Mouse (Mus musculus): ENCODE results near the gene Ina. TPM values are rescaled to one million over a fixed set of nuclear protein-coding genes. Genes with fewer than 3 reads are reported as not detected.

Gene Ina
- polyA plus RNA-seq, 1 experiment from 2014 or later, result 204 TPM

- H3K36me3 ChIP-seq (replicated peaks), result peaks cover 27% of the 10 kb centered on the region
These were observed 9.0 kb downstream of the Ina start for GRCm38 (mm10) chr19:47023546-47023945.

GRCm38 (mm10) chr19:47024954-47025353 lies 10.5 kb downstream of the Ina start:
- Histone ChIP-seq H3K4me2 (no peak overlapping the region), H3K36me3 (replicated peaks) (peaks cover 27% of the 10 kb centered on the region), H3K4me3 (replicated peaks) (no peak overlapping the region), H3K9ac (no peak overlapping the region), H3K27ac (no peak overlapping the region), H3K9me3 (no peaks in the 10 kb centered on the region), H3K4me1 (no peaks in the 10 kb centered on the region), H3K27me3 (no peaks in the 10 kb centered on the region)
- no peak for ATAC-seq (ENCODE audit: low FRiP score)
- 90% methylated on average over 10 of the region's 10 CpGs for WGBS

More at GRCm38 (mm10) chr19:47023546-47023945, 9.0 kb downstream of the Ina start:
- Histone ChIP-seq H3K4me2 (no peak overlapping the region), H3K4me3 (replicated peaks) (no peak overlapping the region), H3K27ac (no peak overlapping the region), H3K9ac (no peak overlapping the region), H3K9me3 (no peaks in the 10 kb centered on the region), H3K27me3 (no peaks in the 10 kb centered on the region), H3K4me1 (peaks cover 9% of the 10 kb centered on the region; the same call in 1 of the 2 replicates)
- WGBS, result 89% methylated on average over 13 of the region's 13 CpGs
- no peak for ATAC-seq (ENCODE audit: low FRiP score)

GRCm38 (mm10) chr19:47026513-47026912 lies 12.0 kb downstream of the Ina start:
- Histone ChIP-seq H3K36me3 (replicated peaks) (peaks cover 27% of the 10 kb centered on the region), H3K27ac (no peak overlapping the region), H3K27me3 (no peaks in the 10 kb centered on the region), H3K4me3 (replicated peaks) (no peak overlapping the region), H3K4me2 (no peak overlapping the region), H3K9ac (no peak overlapping the region), H3K4me1 (no peaks in the 10 kb centered on the region; the same call in 1 of the 2 replicates), H3K9me3 (no peaks in the 10 kb centered on the region)
- WGBS, result 89% methylated on average over 4 of the region's 4 CpGs
- no peak for ATAC-seq (ENCODE audit: low FRiP score)

GRCm38 (mm10) chr19:47029796-47030195 lies 15.3 kb downstream of the Ina start:
- Histone ChIP-seq H3K36me3 (replicated peaks) (peaks cover 24% of the 10 kb centered on the region), H3K27me3 (no peaks in the 10 kb centered on the region), H3K9ac (no peak overlapping the region), H3K4me3 (replicated peaks) (no peak overlapping the region), H3K9me3 (no peaks in the 10 kb centered on the region), H3K27ac (0 out of 2 replicates have a peak overlapping the region, but pooled peaks have one; percentile 0), H3K4me2 (no peak overlapping the region), H3K4me1 (no peaks in the 10 kb centered on the region; the same call in 1 of the 2 replicates)
- 73% methylated on average over 9 of the region's 9 CpGs for WGBS
- no peak for ATAC-seq (ENCODE audit: low FRiP score)

GRCm38 (mm10) chr19:47031770-47032169 lies 17.3 kb downstream of the Ina start:
- Histone ChIP-seq H3K27me3 (no peaks in the 10 kb centered on the region), H3K4me2 (no peak overlapping the region), H3K9me3 (no peaks in the 10 kb centered on the region), H3K4me1 (no peaks in the 10 kb centered on the region; the same call in 1 of the 2 replicates), H3K36me3 (replicated peaks) (peaks cover 34% of the 10 kb centered on the region), H3K27ac (no peak overlapping the region), H3K9ac (no peak overlapping the region), H3K4me3 (replicated peaks) (no peak overlapping the region)
- no peak for ATAC-seq (ENCODE audit: low FRiP score)
- 95% methylated on average over 6 of the region's 6 CpGs for WGBS

GRCm38 (mm10) chr19:47034916-47035315 lies 20.4 kb downstream of the Ina start:
- H3K27ac ChIP-seq, result no peak overlapping the region
- no peaks in the 10 kb centered on the region for H3K9me3 ChIP-seq
- H3K4me1 ChIP-seq, result no peaks in the 10 kb centered on the region; the same call in 1 of the 2 replicates
- H3K36me3 ChIP-seq (replicated peaks), result peaks cover 56% of the 10 kb centered on the region
- no peak overlapping the region for H3K4me2 ChIP-seq
- no peak for ATAC-seq (ENCODE audit: low FRiP score)
- 93% methylated on average over 4 of the region's 4 CpGs for WGBS
- no peak overlapping the region for H3K4me3 ChIP-seq (replicated peaks)
- H3K9ac ChIP-seq, result no peak overlapping the region
- H3K27me3 ChIP-seq, result no peaks in the 10 kb centered on the region

GRCm38 (mm10) chr19:47036596-47036995 lies 22.1 kb downstream of the Ina start:
- no peaks in the 10 kb centered on the region for H3K4me1 ChIP-seq
- H3K27me3 ChIP-seq, result no peaks in the 10 kb centered on the region
- no peak overlapping the region for H3K27ac ChIP-seq
- no peaks in the 10 kb centered on the region for H3K9me3 ChIP-seq
- H3K4me3 ChIP-seq (replicated peaks), result no peak overlapping the region
- no peak overlapping the region for H3K4me2 ChIP-seq
- 91% methylated on average over 3 of the region's 3 CpGs for WGBS
- ATAC-seq (ENCODE audit: low FRiP score), result no peak
- H3K36me3 ChIP-seq (replicated peaks), result peaks cover 68% of the 10 kb centered on the region
- H3K9ac ChIP-seq, result no peak overlapping the region

GRCm38 (mm10) chr19:47040720-47041473 lies 26.4 kb downstream of the Ina start:
- Histone ChIP-seq H3K36me3 (replicated peaks) (peaks cover 54% of the 10 kb centered on the region), H3K4me3 (replicated peaks) (no peak overlapping the region), H3K9me3 (no peaks in the 10 kb centered on the region), H3K4me2 (no peak overlapping the region), H3K4me1 (no peaks in the 10 kb centered on the region), H3K27me3 (no peaks in the 10 kb centered on the region), H3K9ac (no peak overlapping the region), H3K27ac (no peak overlapping the region)
- WGBS, result 92% methylated on average over 3 of the region's 3 CpGs
- no peak for ATAC-seq (ENCODE audit: low FRiP score)

GRCm38 (mm10) chr19:47043608-47044007 lies 29.1 kb downstream of the Ina start:
- H3K9ac ChIP-seq, result no peak overlapping the region
- ATAC-seq (ENCODE audit: low FRiP score), result no peak
- H3K27me3 ChIP-seq, result no peaks in the 10 kb centered on the region
- 86% methylated on average over 3 of the region's 3 CpGs for WGBS
- no peaks in the 10 kb centered on the region for H3K4me1 ChIP-seq
- H3K4me3 ChIP-seq (replicated peaks), result no peak overlapping the region
- H3K4me2 ChIP-seq, result no peak overlapping the region
- peaks cover 57% of the 10 kb centered on the region for H3K36me3 ChIP-seq (replicated peaks)
- no peaks in the 10 kb centered on the region for H3K9me3 ChIP-seq
- H3K27ac ChIP-seq, result no peak overlapping the region

- H3K9me3 ChIP-seq, result no peaks in the 10 kb centered on the region
- H3K36me3 ChIP-seq (replicated peaks), result peaks cover 36% of the 10 kb centered on the region
- H3K4me1 ChIP-seq, result peaks cover 17% of the 10 kb centered on the region
- H3K9ac ChIP-seq, result no peak overlapping the region
- H3K4me2 ChIP-seq, result no peak overlapping the region
- ATAC-seq (ENCODE audit: low FRiP score), result no peak
- 95% methylated on average over 1 of the region's 1 CpGs for WGBS
- no peak overlapping the region for H3K4me3 ChIP-seq (replicated peaks)
- no peak overlapping the region for H3K27ac ChIP-seq
- no peaks in the 10 kb centered on the region for H3K27me3 ChIP-seq
These were observed 31.8 kb downstream of the Ina start for GRCm38 (mm10) chr19:47046343-47046742.

- H3K36me3 ChIP-seq (replicated peaks), result peaks cover 34% of the 10 kb centered on the region
- H3K9me3 ChIP-seq, result no peaks in the 10 kb centered on the region
- H3K4me2 ChIP-seq, result no peak overlapping the region
- H3K27ac ChIP-seq, result no peak overlapping the region
- 88% methylated on average over 13 of the region's 13 CpGs for WGBS
- no peak overlapping the region for H3K9ac ChIP-seq
- ATAC-seq (ENCODE audit: low FRiP score), result no peak
- peaks cover 17% of the 10 kb centered on the region for H3K4me1 ChIP-seq
- H3K27me3 ChIP-seq, result no peaks in the 10 kb centered on the region
- no peak overlapping the region for H3K4me3 ChIP-seq (replicated peaks)
These were observed 32.8 kb downstream of the Ina start for GRCm38 (mm10) chr19:47047236-47047833.

- 68% methylated on average over 4 of the region's 4 CpGs for WGBS
- ATAC-seq (ENCODE audit: low FRiP score), result no peak
- H3K36me3 ChIP-seq (replicated peaks), result peaks cover 31% of the 10 kb centered on the region
- H3K9ac ChIP-seq, result peak overlapping the region; percentile 93; the same call in 1 of the 2 replicates
- no peak overlapping the region for H3K27ac ChIP-seq
- no peaks in the 10 kb centered on the region for H3K27me3 ChIP-seq
- H3K9me3 ChIP-seq, result no peaks in the 10 kb centered on the region
- peak overlapping the region; percentile 64 for H3K4me2 ChIP-seq
- H3K4me1 ChIP-seq, result peaks cover 17% of the 10 kb centered on the region
- H3K4me3 ChIP-seq (replicated peaks), result peak overlapping the region; percentile 83; the same call in 1 of the 2 replicates
These were observed 34.6 kb downstream of the Ina start for GRCm38 (mm10) chr19:47049061-47049460.

Data from forebrain, embryonic 12.5 days (tissue).